Mouse (Mus musculus) stomach, embryonic 15.5 days (tissue): ENCODE measurements around the gene Amfr. TPM values are rescaled to one million over a fixed set of nuclear protein-coding genes. Genes with fewer than 3 reads are reported as not detected.

ENCODE experiments used
- ATAC-seq: fragments of 200-750 bp; cut with Nextera tagmentation; 2 replicates; pipeline ENCODE4 v1.8.0; 2017; ENCODE audit warnings: low read depth, moderate number of reproducible peaks, moderate TSS enrichment; ENCODE audit not compliant: insufficient read depth, low FRiP score
- H3K27ac ChIP-seq: fragments of 300-500 bp; sonication (generic); 2 replicates; pipeline ENCODE4 v1.5.1; 2015; ENCODE audit warnings: mild to moderate bottlenecking, inconsistent platforms
- H3K27me3 ChIP-seq: fragments of 300-500 bp; sonication (generic); replicated peaks from 2 replicates; pipeline ENCODE4 v1.6.1; 2015; ENCODE audit warnings: inconsistent platforms
- H3K36me3 ChIP-seq: fragments of 300-500 bp; sonication (generic); 2 replicates; pipeline ENCODE4 v1.6.1; 2015; ENCODE audit warnings: inconsistent platforms
- H3K4me1 ChIP-seq: fragments of 300-500 bp; sonication (generic); 2 replicates; pipeline ENCODE4 v1.6.1; 2015; ENCODE audit warnings: inconsistent platforms
- H3K4me2 ChIP-seq: fragments of 300-500 bp; sonication (generic); 2 replicates; pipeline ENCODE4 v1.6.1; 2015; ENCODE audit warnings: mild to moderate bottlenecking, inconsistent platforms
- H3K4me3 ChIP-seq: fragments of 300-500 bp; sonication (generic); replicated peaks from 2 replicates; pipeline ENCODE4 v1.5.1; 2015; ENCODE audit warnings: inconsistent platforms
- H3K9ac ChIP-seq: fragments of 300-500 bp; sonication (generic); 2 replicates; pipeline ENCODE4 v1.6.1; 2015; ENCODE audit warnings: inconsistent platforms
- H3K9me3 ChIP-seq: fragments of 300-500 bp; sonication (generic); 2 replicates; pipeline ENCODE4 v1.6.1; 2016; ENCODE audit warnings: inconsistent platforms
- WGBS: fragments of 180-500 bp; shearing (Covaris S2); methylation state at CpG from one replicate; pipeline ENCODE4 v1.1.7; 2015; 5-methylcytosine and 5-hydroxymethylcytosine counted together
- polyA plus RNA-seq: library from polyadenylated mRNA; unstranded; fragments of >200 nt; fragmentation: Nextera tagmentation; extraction: Ambion mirVana; gene quantifications from 2 replicates; pipeline ENCODE4 v1.2.1, GENCODE M21; 2015

The Amfr gene
- polyA plus RNA-seq, 1 experiment from 2014 or later = 48.6 TPM

DNA sequence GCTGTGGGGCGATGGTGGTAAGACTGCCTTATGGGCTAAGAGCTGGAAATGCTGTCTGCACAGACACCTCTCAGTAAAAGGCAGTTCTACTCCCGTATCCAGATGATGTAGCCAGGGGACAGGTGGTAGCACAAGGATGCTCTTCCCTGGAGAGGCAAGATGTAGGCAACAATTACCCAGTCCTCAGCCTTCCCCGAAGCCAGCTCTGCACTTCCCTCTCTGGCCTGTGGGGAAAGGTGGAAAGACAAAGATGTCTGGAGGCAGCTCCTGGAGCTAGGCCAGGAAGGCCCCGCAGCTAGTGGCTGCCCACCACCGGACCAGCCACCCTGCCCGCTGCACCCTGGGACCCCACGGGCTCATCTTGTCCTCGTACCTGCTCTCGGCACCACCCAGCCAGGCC is 60.1 kb downstream of the Amfr start:
- 87% methylated on average over 9 of the region's 9 CpGs for WGBS
- ATAC-seq = no peak
- H3K36me3 ChIP-seq = no peaks in the 10 kb centered on the region; the same call in 1 of the 2 replicates
- H3K27ac ChIP-seq = no peak overlapping the region
- no peak overlapping the region for H3K4me3 ChIP-seq
- H3K4me2 ChIP-seq = no peak overlapping the region
- no peaks in the 10 kb centered on the region for H3K9me3 ChIP-seq
- no peaks in the 10 kb centered on the region for H3K4me1 ChIP-seq
- no peaks in the 10 kb centered on the region for H3K27me3 ChIP-seq
- no peak overlapping the region for H3K9ac ChIP-seq

DNA sequence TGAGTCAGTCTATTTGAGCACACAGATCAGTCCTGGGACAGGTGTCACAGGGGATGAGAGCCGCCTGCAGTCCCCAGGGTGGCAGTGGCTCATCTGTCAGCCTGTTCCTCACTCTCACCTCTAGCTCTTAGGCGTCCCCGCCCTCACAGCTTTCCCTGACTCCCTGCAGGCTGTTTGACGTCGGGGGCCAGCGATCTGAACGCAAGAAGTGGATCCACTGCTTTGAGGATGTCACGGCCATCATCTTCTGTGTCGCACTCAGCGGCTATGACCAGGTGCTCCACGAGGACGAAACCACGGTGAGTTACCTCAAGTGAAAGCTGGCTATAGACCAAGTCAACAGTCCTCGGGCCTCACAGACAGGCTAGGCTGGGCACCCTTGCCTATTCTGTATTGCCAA is 62.5 kb downstream of the Amfr start:
- H3K36me3 ChIP-seq = no peaks in the 10 kb centered on the region; the same call in 1 of the 2 replicates
- no peaks in the 10 kb centered on the region for H3K4me1 ChIP-seq
- 75% methylated on average over 14 of the region's 14 CpGs for WGBS
- no peak overlapping the region for H3K4me2 ChIP-seq
- no peak overlapping the region for H3K27ac ChIP-seq
- no peak for ATAC-seq
- H3K9me3 ChIP-seq = no peaks in the 10 kb centered on the region
- H3K9ac ChIP-seq = no peak overlapping the region
- no peaks in the 10 kb centered on the region for H3K27me3 ChIP-seq
- no peak overlapping the region for H3K4me3 ChIP-seq

DNA sequence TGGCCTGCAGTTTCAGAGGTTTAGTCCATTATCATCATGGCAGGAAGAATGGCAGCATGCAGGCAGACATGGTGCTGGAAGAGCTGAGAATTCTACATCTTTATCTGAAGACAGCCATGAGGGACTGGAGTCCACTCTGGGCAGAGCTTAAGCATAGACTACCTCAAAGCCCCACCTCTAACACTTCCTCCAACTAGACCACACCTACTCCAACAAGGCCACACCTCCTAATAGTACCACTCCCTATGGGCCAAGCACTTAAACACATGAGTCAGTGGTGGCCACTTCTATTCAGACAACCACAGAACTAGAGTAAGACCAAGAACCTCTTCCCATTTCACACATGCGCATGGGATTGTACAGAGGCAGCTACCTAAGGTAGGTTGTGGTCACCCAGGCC is 66.2 kb downstream of the Amfr start:
- WGBS = 100% methylated on average over 1 of the region's 1 CpGs
- no peak for ATAC-seq

DNA sequence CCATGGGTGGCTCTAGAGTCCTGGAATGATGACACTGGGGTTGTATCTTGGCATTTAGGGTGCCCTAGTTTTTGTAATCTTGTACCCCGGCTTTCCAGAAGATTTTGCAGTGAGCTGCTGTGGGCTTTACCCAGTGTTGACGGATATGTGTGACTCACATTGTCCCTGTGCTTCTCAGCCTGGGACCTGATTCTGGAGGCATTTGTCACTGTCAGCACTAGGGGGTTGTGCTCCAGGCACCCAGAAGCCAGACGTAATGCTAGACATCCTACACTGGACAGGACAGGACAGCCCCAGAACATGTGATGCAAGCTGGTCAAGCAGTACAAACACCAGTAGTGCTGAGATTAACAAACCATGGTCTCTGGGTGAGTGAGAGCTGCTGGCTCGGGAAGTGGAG is 66.9 kb downstream of the Amfr start:
- Histone ChIP-seq H3K27me3 (no peaks in the 10 kb centered on the region), H3K4me3 (no peak overlapping the region), H3K4me1 (no peaks in the 10 kb centered on the region), H3K36me3 (no peaks in the 10 kb centered on the region; the same call in 1 of the 2 replicates), H3K9ac (no peak overlapping the region), H3K9me3 (no peaks in the 10 kb centered on the region), H3K27ac (no peak overlapping the region), H3K4me2 (no peak overlapping the region)
- ATAC-seq = no peak
- 59% methylated on average over 4 of the region's 4 CpGs for WGBS

More for the DNA sequence above, 66.2 kb downstream of the Amfr start:
- Histone ChIP-seq H3K4me3 (no peak overlapping the region), H3K27ac (no peak overlapping the region), H3K4me1 (no peaks in the 10 kb centered on the region), H3K36me3 (no peaks in the 10 kb centered on the region; the same call in 1 of the 2 replicates), H3K4me2 (no peak overlapping the region), H3K27me3 (no peaks in the 10 kb centered on the region), H3K9me3 (no peaks in the 10 kb centered on the region), H3K9ac (no peak overlapping the region)

DNA sequence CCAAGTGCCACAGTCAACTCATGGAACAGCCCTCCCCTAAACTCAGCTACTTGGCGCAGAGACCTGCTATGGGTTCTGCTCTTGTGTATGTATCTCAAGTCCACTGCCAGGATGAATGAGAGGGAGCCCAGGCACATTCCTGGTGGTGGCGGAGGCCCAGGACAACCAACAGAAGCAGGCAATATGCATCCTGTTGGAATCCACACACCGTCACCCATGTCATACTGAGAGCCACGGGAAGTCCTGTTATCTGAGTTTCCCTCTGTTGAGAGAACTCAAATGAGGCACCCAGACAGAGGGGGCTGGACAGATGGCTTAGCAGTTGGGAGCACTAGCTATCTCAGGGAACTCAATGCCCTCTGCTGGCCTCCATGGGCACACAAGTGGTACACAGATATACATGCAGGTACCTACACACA is 71.0 kb downstream of the Amfr start:
- H3K9me3 ChIP-seq = no peaks in the 10 kb centered on the region
- WGBS = 69% methylated on average over 4 of the region's 4 CpGs
- H3K27ac ChIP-seq = no peak overlapping the region
- H3K4me1 ChIP-seq = no peaks in the 10 kb centered on the region
- no peak overlapping the region for H3K9ac ChIP-seq
- no peak overlapping the region for H3K4me3 ChIP-seq
- no peak for ATAC-seq
- no peak overlapping the region for H3K4me2 ChIP-seq
- no peaks in the 10 kb centered on the region for H3K27me3 ChIP-seq
- no peaks in the 10 kb centered on the region for H3K36me3 ChIP-seq

DNA sequence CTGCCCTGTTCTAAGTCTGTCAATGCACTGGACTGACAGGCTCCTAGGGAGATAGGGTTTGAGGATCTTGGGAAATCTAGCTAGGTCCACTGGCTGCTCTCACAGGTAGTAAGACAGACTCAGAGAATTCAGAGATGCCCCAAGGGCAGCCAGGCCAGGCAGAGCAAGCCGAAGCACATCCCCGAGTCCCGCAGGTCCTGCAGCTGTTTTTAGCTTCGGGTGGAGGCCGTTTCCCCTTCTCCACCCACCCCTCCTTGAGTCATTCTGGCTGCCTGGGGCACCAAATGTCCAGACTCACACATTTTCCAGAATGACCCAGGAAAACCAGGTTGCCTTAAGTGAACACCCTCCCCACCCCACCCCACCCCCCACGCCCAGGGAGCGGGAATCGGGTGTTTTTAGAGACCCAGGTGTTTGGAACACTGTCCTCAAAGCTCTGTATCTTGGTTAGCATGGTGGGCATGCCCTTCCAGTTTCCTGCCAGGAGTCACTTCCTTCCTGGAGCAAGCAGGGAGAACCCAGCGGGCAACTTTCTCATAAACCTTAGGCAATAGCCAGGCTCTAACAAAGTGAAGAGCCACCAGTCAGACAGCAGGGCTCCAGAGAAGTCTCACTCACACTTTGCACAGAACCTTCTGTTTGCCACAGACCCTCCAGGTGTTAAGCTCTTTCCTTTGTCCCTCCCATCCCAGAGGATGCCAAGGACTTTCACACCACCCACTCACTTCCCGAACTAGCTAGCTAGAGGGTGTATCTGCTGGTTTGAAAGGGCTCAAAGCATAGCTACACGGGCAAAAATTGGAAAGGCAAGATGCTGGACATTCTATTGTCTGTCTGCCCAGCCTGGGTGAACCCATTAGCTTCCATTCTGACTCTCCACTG is 71.9 kb downstream of the Amfr start:
- H3K9me3 ChIP-seq = no peaks in the 10 kb centered on the region
- no peak for ATAC-seq
- no peak overlapping the region for H3K9ac ChIP-seq
- 57% methylated on average over 11 of the region's 11 CpGs for WGBS
- H3K4me2 ChIP-seq = no peak overlapping the region
- no peaks in the 10 kb centered on the region for H3K27me3 ChIP-seq
- no peak overlapping the region for H3K4me3 ChIP-seq
- H3K27ac ChIP-seq = no peak overlapping the region
- H3K4me1 ChIP-seq = no peaks in the 10 kb centered on the region
- no peaks in the 10 kb centered on the region for H3K36me3 ChIP-seq

DNA sequence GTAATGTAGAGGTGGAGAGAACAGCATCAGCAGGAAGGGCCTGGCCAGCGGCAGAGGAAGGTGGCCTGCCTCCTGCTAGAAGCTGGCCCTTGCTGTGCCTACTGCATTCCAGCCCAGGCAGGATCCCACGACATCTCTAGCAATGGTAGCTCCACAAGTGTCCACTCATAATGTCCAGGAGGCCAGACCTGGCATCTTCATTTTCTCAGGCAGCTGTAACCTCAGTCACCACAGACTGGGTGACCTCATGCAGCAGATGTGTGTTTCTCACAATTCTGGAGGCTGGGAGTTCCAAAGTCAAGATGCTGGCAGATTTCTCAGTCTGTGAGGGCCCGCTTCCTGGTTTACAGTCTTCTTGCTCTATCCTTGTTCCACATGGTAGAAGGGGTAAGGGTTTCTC is 74.4 kb downstream of the Amfr start:
- ATAC-seq = no peak
- Histone ChIP-seq H3K9me3 (no peaks in the 10 kb centered on the region), H3K27me3 (no peaks in the 10 kb centered on the region), H3K4me3 (no peak overlapping the region), H3K36me3 (no peaks in the 10 kb centered on the region), H3K9ac (no peak overlapping the region), H3K4me1 (no peaks in the 10 kb centered on the region), H3K4me2 (no peak overlapping the region), H3K27ac (no peak overlapping the region)
- WGBS = 73% methylated on average over 3 of the region's 3 CpGs

DNA sequence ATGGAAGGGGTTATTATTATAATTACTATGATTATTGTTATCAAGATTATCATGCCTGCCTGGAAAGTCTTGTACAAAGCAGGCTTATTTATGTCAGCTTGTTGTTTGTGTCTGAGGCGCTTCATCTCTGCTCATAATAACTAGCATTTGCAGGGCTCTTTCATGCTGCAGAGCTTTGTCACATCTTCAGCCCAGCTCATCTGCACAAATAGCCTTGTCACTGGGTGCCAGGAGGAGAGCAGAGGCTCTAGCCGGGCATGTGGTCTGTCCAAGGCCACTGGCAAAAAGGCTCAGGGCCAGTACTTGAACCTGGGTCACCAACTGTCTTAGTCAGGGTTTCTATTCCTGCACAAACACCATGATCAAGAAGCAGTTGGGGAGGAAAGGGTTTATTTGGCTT is 79.4 kb downstream of the Amfr start:
- ATAC-seq = no peak
- no peaks in the 10 kb centered on the region for H3K27me3 ChIP-seq
- WGBS = 92% methylated on average over 2 of the region's 2 CpGs
- H3K36me3 ChIP-seq = no peaks in the 10 kb centered on the region
- H3K9me3 ChIP-seq = no peaks in the 10 kb centered on the region
- H3K9ac ChIP-seq = no peak overlapping the region
- H3K4me1 ChIP-seq = 0 out of 2 replicates have a peak, but pooled peaks cover 4% of the 10 kb centered on the region
- no peak overlapping the region for H3K4me3 ChIP-seq
- H3K4me2 ChIP-seq = no peak overlapping the region
- no peak overlapping the region for H3K27ac ChIP-seq

DNA sequence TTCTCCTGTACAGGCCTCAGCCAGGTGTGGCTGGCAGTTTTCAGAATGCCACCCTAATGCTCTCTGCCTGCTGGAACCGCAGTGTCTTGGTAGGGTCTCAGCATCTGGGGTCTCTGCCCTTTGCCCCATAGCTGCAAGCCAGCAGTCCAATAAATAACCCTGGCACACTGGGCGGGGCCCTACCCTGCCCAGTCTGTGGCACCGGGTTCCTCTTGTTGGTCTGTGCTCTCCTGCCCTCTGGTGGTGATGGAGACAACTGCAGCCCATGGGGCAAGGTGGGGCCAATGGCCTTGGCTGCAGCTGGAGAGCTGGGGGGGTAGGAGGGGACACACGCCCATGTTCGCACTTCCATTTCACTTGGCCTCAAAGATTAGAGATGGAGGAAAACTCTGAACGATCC is 79.8 kb downstream of the Amfr start:
- H3K4me1 ChIP-seq = 0 out of 2 replicates have a peak, but pooled peaks cover 4% of the 10 kb centered on the region
- H3K36me3 ChIP-seq = no peaks in the 10 kb centered on the region
- no peaks in the 10 kb centered on the region for H3K27me3 ChIP-seq
- ATAC-seq = peak; percentile 48; the same call in 1 of the 2 replicates
- WGBS = 21% methylated on average over 6 of the region's 6 CpGs
- no peak overlapping the region for H3K4me3 ChIP-seq
- no peaks in the 10 kb centered on the region for H3K9me3 ChIP-seq
- H3K27ac ChIP-seq = no peak overlapping the region
- no peak overlapping the region for H3K9ac ChIP-seq
- no peak overlapping the region for H3K4me2 ChIP-seq

DNA sequence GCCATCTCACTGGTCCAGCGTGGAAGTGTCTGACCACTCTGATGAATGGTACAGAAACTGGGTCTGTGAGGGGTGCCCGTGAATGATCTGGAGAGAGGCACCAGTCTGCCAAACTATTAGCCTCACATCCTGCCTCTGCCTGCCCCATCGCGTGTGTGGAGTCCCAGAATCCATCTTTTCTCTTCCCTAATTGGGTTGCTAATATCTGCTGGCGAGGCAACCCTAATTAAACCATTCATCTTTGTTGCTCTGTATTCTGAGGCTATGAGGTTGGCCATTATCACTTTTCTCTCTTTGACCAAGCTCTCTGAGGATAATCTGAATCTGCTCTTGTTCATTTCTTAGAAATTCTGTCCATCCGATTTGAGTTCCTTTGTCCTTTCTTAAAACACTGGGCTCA is 81.3 kb downstream of the Amfr start:
- no peaks in the 10 kb centered on the region for H3K36me3 ChIP-seq
- WGBS = 79% methylated on average over 6 of the region's 6 CpGs
- no peak overlapping the region for H3K9ac ChIP-seq
- ATAC-seq = no peak
- H3K4me3 ChIP-seq = no peak overlapping the region
- 0 out of 2 replicates have a peak, but pooled peaks cover 4% of the 10 kb centered on the region for H3K4me1 ChIP-seq
- no peak overlapping the region for H3K27ac ChIP-seq
- no peaks in the 10 kb centered on the region for H3K9me3 ChIP-seq
- no peak overlapping the region for H3K4me2 ChIP-seq
- H3K27me3 ChIP-seq = no peaks in the 10 kb centered on the region

DNA sequence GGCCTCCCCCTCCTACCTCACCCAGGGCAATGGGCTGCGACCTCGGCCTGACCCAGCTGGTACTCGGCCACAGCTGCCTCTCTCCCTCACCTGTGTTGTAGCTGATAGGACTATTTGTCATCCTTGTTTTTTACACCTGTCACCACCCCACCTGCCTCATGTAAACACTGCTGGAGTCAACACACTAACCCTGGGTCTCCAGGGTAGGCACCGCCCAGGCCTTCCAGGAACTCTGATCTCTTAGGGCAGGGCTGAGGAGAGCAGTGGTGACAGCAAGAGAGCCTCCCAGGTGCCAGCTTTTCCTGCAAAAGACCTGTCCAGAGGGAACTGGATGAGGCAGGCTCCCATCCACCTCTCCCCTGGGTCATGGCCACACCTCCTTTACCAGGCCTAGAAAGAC is 83.4 kb downstream of the Amfr start:
- WGBS = 56% methylated on average over 4 of the region's 4 CpGs
- Histone ChIP-seq H3K36me3 (no peaks in the 10 kb centered on the region), H3K27ac (no peak overlapping the region), H3K4me2 (no peak overlapping the region), H3K4me3 (no peak overlapping the region), H3K9ac (no peak overlapping the region), H3K9me3 (no peaks in the 10 kb centered on the region), H3K27me3 (no peaks in the 10 kb centered on the region), H3K4me1 (0 out of 2 replicates have a peak, but pooled peaks cover 4% of the 10 kb centered on the region)
- ATAC-seq = peak; percentile 68

DNA sequence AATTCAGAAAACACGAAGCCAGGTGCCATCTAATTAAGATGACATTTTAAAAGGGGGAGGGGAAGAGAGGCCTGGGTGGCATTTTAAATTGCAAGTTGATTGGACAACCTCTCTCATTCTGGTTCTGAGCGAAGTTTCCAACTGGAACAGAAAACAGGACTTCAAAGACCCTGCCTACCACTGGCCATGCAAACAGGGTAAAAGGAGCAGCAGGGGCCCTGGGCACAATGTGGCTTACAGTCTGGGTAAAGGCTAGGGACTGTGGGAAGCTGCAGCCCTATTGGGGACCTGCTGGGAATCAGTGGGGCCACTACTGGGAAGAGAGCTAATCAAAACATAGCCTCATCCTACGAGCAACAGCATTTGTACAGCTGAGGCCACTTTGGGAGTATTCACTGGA is 87.1 kb downstream of the Amfr start:
- 65% methylated on average over 3 of the region's 3 CpGs for WGBS
- H3K4me1 ChIP-seq = 0 out of 2 replicates have a peak, but pooled peaks cover 7% of the 10 kb centered on the region
- no peaks in the 10 kb centered on the region for H3K9me3 ChIP-seq
- no peaks in the 10 kb centered on the region for H3K27me3 ChIP-seq
- H3K36me3 ChIP-seq = no peaks in the 10 kb centered on the region
- ATAC-seq = no peak
- no peak overlapping the region for H3K9ac ChIP-seq
- no peak overlapping the region for H3K4me3 ChIP-seq
- no peak overlapping the region for H3K4me2 ChIP-seq
- no peak overlapping the region for H3K27ac ChIP-seq
